Mouse (Mus musculus) liver, embryonic 15.5 days (tissue): ENCODE data around the gene Slc22a23. TPM values are rescaled to one million over a fixed set of nuclear protein-coding genes. Genes with fewer than 3 reads are reported as not detected.
"Not testable (repeated sequence)": the region's sequence is repeated elsewhere in the genome, so short reads cannot be mapped to it uniquely, and the experiment has no call there.

Experiments
- ATAC-seq: fragments of 200-750 bp; cut with Nextera tagmentation; 2 replicates; pipeline ENCODE4 v1.8.0; 2017; ENCODE audit warnings: moderate number of reproducible peaks, mild to moderate bottlenecking, moderate library complexity; ENCODE audit not compliant: insufficient read depth
- H3K27ac ChIP-seq: fragments of 300-500 bp; sonication (generic); replicated peaks from 2 replicates; pipeline ENCODE4 v1.5.1; 2015; ENCODE audit warnings: mild to moderate bottlenecking, inconsistent platforms
- H3K27me3 ChIP-seq: fragments of 300-500 bp; sonication (generic); 2 replicates; pipeline ENCODE4 v1.6.1; 2015; ENCODE audit warnings: mild to moderate bottlenecking, inconsistent platforms
- H3K36me3 ChIP-seq: fragments of 300-500 bp; sonication (generic); replicated peaks from 2 replicates; pipeline ENCODE4 v1.6.1; 2015; ENCODE audit warnings: moderate library complexity, mild to moderate bottlenecking, inconsistent platforms
- H3K4me1 ChIP-seq: fragments of 300-500 bp; sonication (generic); replicated peaks from 2 replicates; pipeline ENCODE4 v1.6.1; 2015; ENCODE audit warnings: inconsistent platforms
- H3K4me2 ChIP-seq: fragments of 300-500 bp; sonication (generic); 2 replicates; pipeline ENCODE4 v1.6.1; 2015; ENCODE audit warnings: moderate library complexity, mild to moderate bottlenecking, inconsistent platforms
- H3K4me3 ChIP-seq: fragments of 300-500 bp; sonication (generic); replicated peaks from 2 replicates; pipeline ENCODE4 v1.5.1; 2015; ENCODE audit warnings: mild to moderate bottlenecking, inconsistent platforms
- H3K9ac ChIP-seq: fragments of 300-500 bp; sonication (generic); 2 replicates; pipeline ENCODE4 v1.6.1; 2015; ENCODE audit warnings: moderate library complexity, mild to moderate bottlenecking, inconsistent platforms
- H3K9me3 ChIP-seq: fragments of 300-500 bp; sonication (generic); replicated peaks from 2 replicates; pipeline ENCODE4 v1.6.1; 2016; ENCODE audit warnings: inconsistent platforms
- WGBS: fragments of 180-500 bp; shearing (Covaris S2); methylation state at CpG from one replicate; pipeline ENCODE4 v1.1.7; 2015; ENCODE audit warnings: mixed read lengths; ENCODE audit not compliant: insufficient replicate concordance; 5-methylcytosine and 5-hydroxymethylcytosine counted together
- polyA plus RNA-seq: library from polyadenylated mRNA; unstranded; fragments of >200 nt; fragmentation: Nextera tagmentation; extraction: Ambion mirVana; gene quantifications from 2 replicates; pipeline ENCODE4 v1.2.1, GENCODE M21; 2015

Slc22a23 gene
- polyA plus RNA-seq, result 7.4 and 9.1 TPM in 2 replicates

GRCm38 (mm10) chr13:34345128-34346085 is at the start of gene Slc22a23:
TSS of gene Slc22a23 (minus strand) at chr13:34345182.
- Histone ChIP-seq H3K4me1 (peaks cover 62% of the 10 kb centered on the region), H3K4me2 (peak within 1 kb of the TSS; percentile 90), H3K27ac (peak within 1 kb of the TSS; percentile 95), H3K9ac (peak within 1 kb of the TSS; percentile 99), H3K9me3 (no peaks in the 10 kb centered on the region), H3K27me3 (no peaks in the 10 kb centered on the region), H3K36me3 (peaks cover 13% of the 10 kb centered on the region), H3K4me3 (peak within 1 kb of the TSS; percentile 96)
- ATAC-seq, result peak; percentile 71
- WGBS, result 2% methylated on average over 52 of the region's 69 CpGs

- H3K9me3 ChIP-seq, ATAC-seq, H3K36me3 ChIP-seq, H3K27ac ChIP-seq, H3K4me2 ChIP-seq, H3K4me3 ChIP-seq, H3K9ac ChIP-seq, H3K27me3 ChIP-seq: not testable (repeated sequence)
- peaks cover 16% of the 10 kb centered on the region for H3K4me1 ChIP-seq
- 74% methylated on average over 16 of the region's 16 CpGs for WGBS
Measured at GRCm38 (mm10) chr13:34394305-34394704, 49.3 kb upstream of the Slc22a23 start.

GRCm38 (mm10) chr13:34392376-34392775 is 47.4 kb upstream of the Slc22a23 start:
- no peak overlapping the region for H3K4me2 ChIP-seq
- no peaks in the 10 kb centered on the region for H3K36me3 ChIP-seq
- ATAC-seq, result no peak
- no peak overlapping the region for H3K9ac ChIP-seq
- no peak overlapping the region for H3K4me3 ChIP-seq
- no peaks in the 10 kb centered on the region for H3K9me3 ChIP-seq
- H3K4me1 ChIP-seq, result no peaks in the 10 kb centered on the region
- no peak overlapping the region for H3K27ac ChIP-seq
- H3K27me3 ChIP-seq, result no peaks in the 10 kb centered on the region
- 57% methylated on average over 7 of the region's 7 CpGs for WGBS

- Histone ChIP-seq H3K27me3 (peaks cover 5% of the 10 kb centered on the region; the same call in 1 of the 2 replicates), H3K36me3 (no peaks in the 10 kb centered on the region), H3K4me2 (no peak overlapping the region), H3K4me3 (no peak overlapping the region), H3K9ac (no peak overlapping the region), H3K9me3 (no peaks in the 10 kb centered on the region), H3K27ac (no peak overlapping the region), H3K4me1 (no peaks in the 10 kb centered on the region)
- WGBS, result 73% methylated on average over 5 of the region's 5 CpGs
- ATAC-seq, result no peak
Measured at GRCm38 (mm10) chr13:34388219-34388618, 43.2 kb upstream of the Slc22a23 start.

- H3K27ac ChIP-seq, result no peak overlapping the region
- no peaks in the 10 kb centered on the region for H3K9me3 ChIP-seq
- peaks cover 8% of the 10 kb centered on the region; the same call in 1 of the 2 replicates for H3K27me3 ChIP-seq
- H3K9ac ChIP-seq, result no peak overlapping the region
- H3K36me3 ChIP-seq, result no peaks in the 10 kb centered on the region
- no peak overlapping the region for H3K4me3 ChIP-seq
- 64% methylated on average over 3 of the region's 3 CpGs for WGBS
- H3K4me2 ChIP-seq, result no peak overlapping the region
- no peaks in the 10 kb centered on the region for H3K4me1 ChIP-seq
- no peak for ATAC-seq
Measured at GRCm38 (mm10) chr13:34383416-34383815, 38.4 kb upstream of the Slc22a23 start.

- Histone ChIP-seq H3K4me3 (no peak overlapping the region), H3K4me2 (no peak overlapping the region), H3K27me3 (peaks cover 21% of the 10 kb centered on the region; the same call in 1 of the 2 replicates), H3K9me3 (no peaks in the 10 kb centered on the region), H3K36me3 (no peaks in the 10 kb centered on the region), H3K9ac (no peak overlapping the region), H3K4me1 (no peaks in the 10 kb centered on the region), H3K27ac (no peak overlapping the region)
- 73% methylated on average over 3 of the region's 3 CpGs for WGBS
- ATAC-seq, result no peak
Measured at GRCm38 (mm10) chr13:34378926-34379325, 33.9 kb upstream of the Slc22a23 start.

- Histone ChIP-seq H3K4me1 (no peaks in the 10 kb centered on the region), H3K9me3 (no peaks in the 10 kb centered on the region), H3K36me3 (no peaks in the 10 kb centered on the region), H3K27ac (no peak overlapping the region), H3K27me3 (peaks cover 19% of the 10 kb centered on the region; the same call in 1 of the 2 replicates), H3K4me3 (no peak overlapping the region), H3K9ac (no peak overlapping the region), H3K4me2 (no peak overlapping the region)
- no peak for ATAC-seq
- WGBS, result 68% methylated on average over 4 of the region's 4 CpGs
Measured at GRCm38 (mm10) chr13:34375145-34375544, 30.2 kb upstream of the Slc22a23 start.

- Histone ChIP-seq H3K36me3 (no peaks in the 10 kb centered on the region), H3K4me2 (no peak overlapping the region), H3K4me1 (no peaks in the 10 kb centered on the region), H3K9ac (no peak overlapping the region), H3K4me3 (no peak overlapping the region), H3K27me3 (peaks cover 19% of the 10 kb centered on the region; the same call in 1 of the 2 replicates), H3K9me3 (no peaks in the 10 kb centered on the region), H3K27ac (no peak overlapping the region)
- WGBS, result 72% methylated on average over 5 of the region's 5 CpGs
- ATAC-seq, result no peak
Measured at GRCm38 (mm10) chr13:34372870-34373478, 28.0 kb upstream of the Slc22a23 start.

GRCm38 (mm10) chr13:34371951-34372869 is 27.2 kb upstream of the Slc22a23 start:
- WGBS, result 62% methylated on average over 6 of the region's 6 CpGs
- H3K4me1 ChIP-seq, result no peaks in the 10 kb centered on the region
- no peaks in the 10 kb centered on the region for H3K9me3 ChIP-seq
- H3K4me3 ChIP-seq, result no peak overlapping the region
- no peak overlapping the region for H3K9ac ChIP-seq
- H3K4me2 ChIP-seq, result no peak overlapping the region
- H3K27ac ChIP-seq, result no peak overlapping the region
- H3K36me3 ChIP-seq, result no peaks in the 10 kb centered on the region
- H3K27me3 ChIP-seq, result peaks cover 19% of the 10 kb centered on the region; the same call in 1 of the 2 replicates
- ATAC-seq, result no peak

- 66% methylated on average over 4 of the region's 4 CpGs for WGBS
- no peaks in the 10 kb centered on the region for H3K36me3 ChIP-seq
- H3K27ac ChIP-seq, result no peak overlapping the region
- peaks cover 10% of the 10 kb centered on the region; the same call in 1 of the 2 replicates for H3K27me3 ChIP-seq
- no peak overlapping the region for H3K4me3 ChIP-seq
- H3K9ac ChIP-seq, result no peak overlapping the region
- no peaks in the 10 kb centered on the region for H3K9me3 ChIP-seq
- no peaks in the 10 kb centered on the region for H3K4me1 ChIP-seq
- no peak for ATAC-seq
- no peak overlapping the region for H3K4me2 ChIP-seq
Measured at GRCm38 (mm10) chr13:34370281-34370825, 25.4 kb upstream of the Slc22a23 start.
